Mouse (Mus musculus): ENCODE data around the gene Cdkl1. TPM values are rescaled to one million over a fixed set of nuclear protein-coding genes. Genes with fewer than 3 reads are reported as not detected.

Gene Cdkl1
- polyA plus RNA-seq, 1 experiment from 2014 or later: 1.1 TPM

DNA sequence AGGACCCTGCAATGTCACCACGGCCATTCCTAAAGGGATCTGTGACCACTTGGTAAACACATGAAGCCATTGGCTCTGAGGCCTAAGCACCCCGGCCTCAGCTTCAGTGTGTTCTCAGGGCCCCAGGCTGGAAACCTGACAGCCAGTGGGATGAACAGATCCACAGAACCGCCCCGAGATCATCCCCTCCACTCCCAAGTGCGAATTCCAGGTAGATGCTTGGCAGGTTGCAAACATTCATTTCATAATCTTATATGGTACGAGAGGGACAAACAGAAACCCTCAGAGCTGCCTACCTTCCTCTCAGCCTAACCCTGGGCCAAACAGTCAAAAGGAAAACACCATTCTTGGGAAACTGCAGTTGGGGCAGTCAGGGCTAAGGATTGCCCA is 13.7 kb downstream of the Cdkl1 start:
- 91% methylated on average over 6 of the region's 6 CpGs for WGBS
- Histone ChIP-seq H3K27ac (no peak overlapping the region), H3K9me3 (no peaks in the 10 kb centered on the region)

DNA sequence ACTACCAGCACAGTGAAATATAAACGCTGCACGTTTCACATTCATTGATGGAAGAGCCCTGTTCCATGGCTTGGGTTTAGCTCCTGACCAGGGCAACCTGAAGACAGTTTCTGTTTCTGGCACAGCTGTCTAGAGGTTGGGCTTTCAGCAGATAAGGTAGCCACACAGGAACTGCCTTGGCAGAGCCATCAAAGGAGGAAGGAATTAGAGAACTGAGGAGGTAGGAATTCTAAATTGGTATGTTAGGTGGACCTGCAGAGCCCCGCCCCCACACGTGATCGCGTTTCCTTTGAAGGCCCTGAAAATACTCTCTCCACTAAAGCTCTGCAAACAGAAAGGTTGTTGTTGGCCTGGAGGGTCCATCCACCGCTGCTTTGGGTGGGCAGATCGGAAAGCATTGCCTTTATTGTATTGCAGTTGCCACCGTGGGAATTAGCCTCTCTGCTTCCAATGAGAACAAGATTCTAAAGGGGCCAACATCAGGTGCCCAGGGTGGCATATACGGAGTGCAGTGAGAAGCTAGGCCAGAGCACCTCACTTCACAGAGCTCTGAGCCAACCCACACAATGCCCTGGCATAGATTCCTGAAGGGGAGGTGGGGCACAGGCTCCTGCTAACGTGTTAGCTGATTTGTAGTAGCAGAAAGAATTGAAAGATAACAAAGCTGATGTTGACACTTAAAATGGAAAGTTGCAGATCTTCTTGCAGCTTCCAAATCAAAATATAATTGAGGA is 14.3 kb downstream of the Cdkl1 start:
- H3K4me3 ChIP-seq: no peak overlapping the region
- H3K36me3 ChIP-seq (replicated peaks): no peaks in the 10 kb centered on the region
- H3K27me3 ChIP-seq (ENCODE audit: poor library complexity, severe bottlenecking): no peaks in the 10 kb centered on the region
- DNase-seq (ENCODE audit: extremely low spot score, low spot score): no peak
- 74% methylated on average over 11 of the region's 11 CpGs for WGBS
- H3K9me3 ChIP-seq: no peaks in the 10 kb centered on the region
- no peak overlapping the region for H3K27ac ChIP-seq
- H3K4me1 ChIP-seq: peaks cover 15% of the 10 kb centered on the region

More for the DNA sequence above, 13.7 kb downstream of the Cdkl1 start:
- no peaks in the 10 kb centered on the region for H3K27me3 ChIP-seq (ENCODE audit: poor library complexity, severe bottlenecking)
- DNase-seq (ENCODE audit: extremely low spot score, low spot score): no peak
- peaks cover 15% of the 10 kb centered on the region for H3K4me1 ChIP-seq
- no peaks in the 10 kb centered on the region for H3K36me3 ChIP-seq (replicated peaks)
- H3K4me3 ChIP-seq: no peak overlapping the region

DNA sequence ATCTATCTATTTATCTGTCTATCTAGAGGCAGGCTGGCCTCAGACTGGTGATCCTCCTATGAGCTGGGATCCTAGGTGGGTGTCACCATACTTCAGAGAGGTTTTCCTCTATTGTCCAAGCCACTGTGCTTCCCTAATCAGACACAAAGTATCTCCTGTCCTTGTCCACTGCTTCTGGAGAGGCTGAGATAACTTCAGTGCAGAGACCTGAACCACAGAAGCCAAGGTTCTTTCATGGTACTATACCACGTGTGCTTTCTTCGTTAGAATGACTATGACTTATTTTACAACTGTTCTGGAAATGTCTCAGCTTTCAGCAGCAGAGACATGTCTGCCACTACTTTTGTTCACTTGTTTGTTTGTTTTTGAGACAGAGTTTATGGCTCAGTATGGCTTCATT is 22.2 kb downstream of the Cdkl1 start:
- Histone ChIP-seq H3K36me3 (replicated peaks) (no peaks in the 10 kb centered on the region), H3K9me3 (no peaks in the 10 kb centered on the region), H3K27me3 (ENCODE audit: poor library complexity, severe bottlenecking) (0 out of 2 replicates have a peak, but pooled peaks cover 9% of the 10 kb centered on the region), H3K4me1 (peaks cover 30% of the 10 kb centered on the region), H3K4me3 (no peak overlapping the region), H3K27ac (no peak overlapping the region)
- no peak for DNase-seq (ENCODE audit: extremely low spot score, low spot score)
- 81% methylated on average over 2 of the region's 2 CpGs for WGBS

- peak overlapping the region; percentile 9; the same call in 1 of the 2 replicates for H3K4me3 ChIP-seq
- 0 out of 2 replicates have a peak, but pooled peaks cover 9% of the 10 kb centered on the region for H3K27me3 ChIP-seq (ENCODE audit: poor library complexity, severe bottlenecking)
- peak overlapping the region; percentile 59 for H3K27ac ChIP-seq
- DNase-seq (ENCODE audit: extremely low spot score, low spot score): no peak
- H3K4me1 ChIP-seq: peaks cover 30% of the 10 kb centered on the region
- 26% methylated on average over 9 of the region's 9 CpGs for WGBS
- H3K36me3 ChIP-seq (replicated peaks): no peaks in the 10 kb centered on the region
- H3K9me3 ChIP-seq: no peaks in the 10 kb centered on the region
Observed at GRCm38 (mm10) chr12:69767476-69768258, 23.4 kb downstream of the Cdkl1 start.

- no peak for DNase-seq (ENCODE audit: extremely low spot score, low spot score)
- Histone ChIP-seq H3K36me3 (replicated peaks) (no peaks in the 10 kb centered on the region), H3K27me3 (ENCODE audit: poor library complexity, severe bottlenecking) (0 out of 2 replicates have a peak, but pooled peaks cover 9% of the 10 kb centered on the region), H3K4me1 (peaks cover 30% of the 10 kb centered on the region), H3K27ac (no peak overlapping the region), H3K4me3 (no peak overlapping the region), H3K9me3 (no peaks in the 10 kb centered on the region)
- WGBS: 85% methylated on average over 10 of the region's 10 CpGs
Observed at GRCm38 (mm10) chr12:69766185-69766904, 24.7 kb downstream of the Cdkl1 start.

DNA sequence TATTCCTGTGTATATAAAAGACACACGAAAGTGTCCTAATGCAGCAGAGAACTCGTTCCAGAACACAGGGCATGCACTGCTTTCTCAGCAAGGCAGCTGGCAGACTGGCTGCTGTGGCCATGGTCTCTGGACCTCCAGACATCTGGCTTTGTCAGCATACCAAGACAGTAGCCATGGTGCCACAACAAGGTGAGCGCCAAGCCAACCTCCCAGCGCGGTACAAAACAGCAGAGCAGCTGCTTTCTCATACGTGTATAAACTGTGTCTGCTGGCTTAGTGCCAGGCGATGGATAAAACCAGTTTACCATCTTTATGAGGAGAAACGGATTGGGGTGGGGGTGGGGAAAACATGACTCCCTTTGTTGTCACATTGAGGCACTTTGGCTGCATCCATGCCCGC is 25.5 kb downstream of the Cdkl1 start:
- no peak for DNase-seq (ENCODE audit: extremely low spot score, low spot score)
- WGBS: 95% methylated on average over 9 of the region's 9 CpGs

GRCm38 (mm10) chr12:69761603-69762002 is 29.5 kb downstream of the Cdkl1 start:
- WGBS: 69% methylated on average over 2 of the region's 2 CpGs
- Histone ChIP-seq H3K27ac (no peak overlapping the region), H3K4me3 (no peak overlapping the region), H3K4me1 (peaks cover 33% of the 10 kb centered on the region), H3K9me3 (no peaks in the 10 kb centered on the region), H3K27me3 (ENCODE audit: poor library complexity, severe bottlenecking) (peaks cover 5% of the 10 kb centered on the region; the same call in 1 of the 2 replicates), H3K36me3 (replicated peaks) (no peaks in the 10 kb centered on the region)
- DNase-seq (ENCODE audit: extremely low spot score, low spot score): no peak

More for the DNA sequence above, 25.5 kb downstream of the Cdkl1 start:
- H3K27me3 ChIP-seq (ENCODE audit: poor library complexity, severe bottlenecking): 0 out of 2 replicates have a peak, but pooled peaks cover 9% of the 10 kb centered on the region
- peaks cover 30% of the 10 kb centered on the region for H3K4me1 ChIP-seq
- 0 out of 2 replicates have a peak overlapping the region, but pooled peaks have one; percentile 6 for H3K27ac ChIP-seq
- no peak overlapping the region for H3K4me3 ChIP-seq
- H3K36me3 ChIP-seq (replicated peaks): no peaks in the 10 kb centered on the region
- no peaks in the 10 kb centered on the region for H3K9me3 ChIP-seq

DNA sequence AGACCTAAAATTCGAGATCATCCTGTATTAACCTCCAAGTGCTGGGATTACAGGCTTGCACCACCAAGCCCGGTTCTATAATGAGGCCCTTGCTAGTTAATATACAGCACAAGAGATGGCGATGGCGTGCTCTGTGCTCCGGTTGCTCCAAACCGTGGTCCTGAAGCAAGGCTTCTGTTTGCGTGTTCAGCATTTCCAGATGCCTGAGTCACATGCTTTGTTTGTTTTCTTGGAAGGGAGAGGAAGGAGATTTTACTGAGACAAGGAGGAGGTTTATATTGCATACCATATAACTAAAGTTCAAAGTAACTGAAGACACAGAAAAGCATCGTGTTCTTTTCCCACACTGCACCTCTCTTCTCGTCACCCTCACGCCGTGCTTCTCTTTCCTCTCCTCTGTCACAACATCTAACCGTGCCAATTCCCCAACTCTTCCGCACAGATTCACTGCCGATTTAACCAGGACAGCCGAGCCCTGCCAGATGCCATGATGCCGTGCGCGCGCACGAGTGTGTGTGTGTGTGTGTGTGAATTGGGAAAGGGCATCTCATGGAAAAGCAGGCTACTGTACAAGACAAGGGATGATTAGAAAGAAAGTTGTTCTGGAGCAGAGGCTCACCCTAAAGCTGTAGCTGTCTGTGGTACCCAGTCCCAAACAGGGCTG is 30.2 kb downstream of the Cdkl1 start:
- 0 out of 2 replicates have a peak overlapping the region, but pooled peaks have one; percentile 45 for H3K27ac ChIP-seq
- H3K36me3 ChIP-seq (replicated peaks): no peaks in the 10 kb centered on the region
- WGBS: 93% methylated on average over 20 of the region's 20 CpGs
- H3K9me3 ChIP-seq: no peaks in the 10 kb centered on the region
- no peak for DNase-seq (ENCODE audit: extremely low spot score, low spot score)
- peaks cover 5% of the 10 kb centered on the region; the same call in 1 of the 2 replicates for H3K27me3 ChIP-seq (ENCODE audit: poor library complexity, severe bottlenecking)
- H3K4me1 ChIP-seq: peaks cover 25% of the 10 kb centered on the region
- H3K4me3 ChIP-seq: no peak overlapping the region

GRCm38 (mm10) chr12:69760014-69760413 is 31.1 kb downstream of the Cdkl1 start:
- no peak for DNase-seq (ENCODE audit: extremely low spot score, low spot score)
- no peaks in the 10 kb centered on the region for H3K36me3 ChIP-seq (replicated peaks)
- H3K27me3 ChIP-seq (ENCODE audit: poor library complexity, severe bottlenecking): peaks cover 5% of the 10 kb centered on the region; the same call in 1 of the 2 replicates
- H3K27ac ChIP-seq: peak overlapping the region; percentile 48; the same call in 1 of the 2 replicates
- H3K4me3 ChIP-seq: no peak overlapping the region
- 78% methylated on average over 6 of the region's 6 CpGs for WGBS
- H3K4me1 ChIP-seq: peaks cover 20% of the 10 kb centered on the region
- no peaks in the 10 kb centered on the region for H3K9me3 ChIP-seq

DNA sequence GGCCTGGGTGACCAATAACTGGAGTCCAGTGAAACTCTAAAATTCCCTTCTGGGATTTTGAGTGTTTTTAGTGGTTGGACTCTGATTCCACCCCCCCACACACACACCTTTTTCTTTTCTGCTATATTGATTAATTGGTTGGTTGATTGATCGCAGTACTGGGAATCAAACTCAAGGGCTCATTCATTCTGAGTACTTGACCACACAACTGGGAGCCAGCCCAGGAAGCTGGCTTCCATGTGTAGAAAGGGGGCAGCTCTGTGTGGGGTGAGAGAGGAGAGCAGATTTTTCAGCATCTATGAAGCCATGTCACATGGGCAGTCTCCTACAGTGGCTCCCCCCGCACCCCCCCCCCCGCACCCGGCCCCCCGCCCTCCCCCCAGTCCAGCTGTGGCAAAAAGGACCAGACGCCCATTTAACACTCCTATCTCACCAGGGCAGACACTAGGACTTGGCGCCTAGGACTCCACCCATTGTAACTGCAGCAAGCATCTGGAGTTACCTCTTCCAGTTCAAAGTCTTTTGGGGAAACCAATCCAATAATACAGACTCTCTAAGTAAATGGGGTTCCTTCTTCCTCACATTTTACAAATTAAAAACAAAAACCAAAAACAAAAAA is 31.7 kb downstream of the Cdkl1 start:
- H3K4me3 ChIP-seq: no peak overlapping the region
- WGBS: 54% methylated on average over 7 of the region's 7 CpGs
- no peak for DNase-seq (ENCODE audit: extremely low spot score, low spot score)
- H3K4me1 ChIP-seq: peaks cover 20% of the 10 kb centered on the region
- H3K27me3 ChIP-seq (ENCODE audit: poor library complexity, severe bottlenecking): peaks cover 5% of the 10 kb centered on the region; the same call in 1 of the 2 replicates
- peak overlapping the region; percentile 77 for H3K27ac ChIP-seq
- no peaks in the 10 kb centered on the region for H3K9me3 ChIP-seq
- no peaks in the 10 kb centered on the region for H3K36me3 ChIP-seq (replicated peaks)

DNA sequence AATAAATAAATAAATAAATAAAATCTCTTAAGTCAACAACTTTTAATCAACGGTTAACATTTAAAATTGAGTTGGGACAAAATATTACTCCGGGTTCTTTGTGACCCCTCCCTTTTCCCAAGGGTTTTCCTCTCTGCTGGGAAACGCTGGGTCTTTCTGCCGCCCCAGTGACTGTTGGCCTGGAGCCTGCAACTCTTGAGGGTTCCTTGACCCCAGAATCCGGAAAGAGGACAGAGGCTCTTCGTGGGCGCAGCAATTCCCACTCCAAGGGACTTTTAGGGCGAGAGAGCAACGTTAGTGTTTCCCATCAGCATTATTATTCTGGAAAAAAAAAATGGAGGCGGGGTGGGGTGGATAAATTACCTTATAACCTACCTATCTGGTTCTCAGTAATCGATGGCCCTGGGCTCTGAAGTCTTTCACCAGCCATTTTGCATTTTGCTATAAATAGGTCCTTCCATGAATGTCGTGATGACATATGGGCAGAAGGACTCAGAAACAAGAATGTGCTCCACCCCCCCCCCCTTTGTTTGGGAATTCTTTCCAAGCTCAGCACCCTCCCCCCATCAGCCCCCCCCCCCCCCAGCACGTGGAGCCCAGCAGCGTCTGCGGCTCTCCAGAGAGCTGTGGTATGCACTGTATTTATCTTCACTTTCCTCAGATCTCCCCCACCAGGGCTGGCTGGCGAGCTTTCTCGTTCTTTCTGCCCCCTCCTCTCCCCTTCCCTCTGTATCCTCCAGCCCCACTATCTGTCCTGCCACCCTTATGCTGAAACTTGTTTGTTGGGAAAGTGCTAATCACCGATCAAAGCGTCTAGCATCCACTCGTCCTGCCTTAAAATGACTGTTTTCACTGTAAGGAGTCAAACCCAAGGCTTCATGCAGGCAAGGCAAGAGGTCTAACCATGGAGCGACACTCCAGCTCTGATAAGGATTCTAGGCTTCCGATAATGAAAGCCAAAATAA is 32.6 kb downstream of the Cdkl1 start:
- DNase-seq (ENCODE audit: extremely low spot score, low spot score): no peak
- Histone ChIP-seq H3K4me1 (peaks cover 20% of the 10 kb centered on the region), H3K27me3 (ENCODE audit: poor library complexity, severe bottlenecking) (peaks cover 5% of the 10 kb centered on the region; the same call in 1 of the 2 replicates), H3K4me3 (peak overlapping the region; percentile 42), H3K36me3 (replicated peaks) (no peaks in the 10 kb centered on the region), H3K27ac (peak overlapping the region; percentile 77), H3K9me3 (no peaks in the 10 kb centered on the region)
- WGBS: 10% methylated on average over 22 of the region's 22 CpGs

All from forebrain, embryonic 10.5 days (tissue).